Mouse (Mus musculus) mouse embryonic stem cell (cell line): ENCODE results near the gene Sez6.

Experiments used
- in situ Hi-C, 2 experiments: fragments of 300-500 bp; cut with MboI; formaldehyde crosslinking; loops; 1 replicate in 1 of 2; 3 replicates in 1 of 2; pipeline ENCODE4 v1.14.3; 2019 to 2020; ENCODE audit warnings: low sequenced_read_pairs in 2 of 2, low pct_unique_long_range_greater_than_20kb in 1 of 2, mixed read lengths in 1 of 2; ENCODE audit not compliant: unreplicated experiment in 1 of 2

The Sez6 gene

GRCm38 (mm10) chr11:77930751-77931540 lies at the start of gene Sez6:
TSS of gene Sez6 (plus strand) at chr11:77930800.
- in situ Hi-C loops, result no loop called here

DNA sequence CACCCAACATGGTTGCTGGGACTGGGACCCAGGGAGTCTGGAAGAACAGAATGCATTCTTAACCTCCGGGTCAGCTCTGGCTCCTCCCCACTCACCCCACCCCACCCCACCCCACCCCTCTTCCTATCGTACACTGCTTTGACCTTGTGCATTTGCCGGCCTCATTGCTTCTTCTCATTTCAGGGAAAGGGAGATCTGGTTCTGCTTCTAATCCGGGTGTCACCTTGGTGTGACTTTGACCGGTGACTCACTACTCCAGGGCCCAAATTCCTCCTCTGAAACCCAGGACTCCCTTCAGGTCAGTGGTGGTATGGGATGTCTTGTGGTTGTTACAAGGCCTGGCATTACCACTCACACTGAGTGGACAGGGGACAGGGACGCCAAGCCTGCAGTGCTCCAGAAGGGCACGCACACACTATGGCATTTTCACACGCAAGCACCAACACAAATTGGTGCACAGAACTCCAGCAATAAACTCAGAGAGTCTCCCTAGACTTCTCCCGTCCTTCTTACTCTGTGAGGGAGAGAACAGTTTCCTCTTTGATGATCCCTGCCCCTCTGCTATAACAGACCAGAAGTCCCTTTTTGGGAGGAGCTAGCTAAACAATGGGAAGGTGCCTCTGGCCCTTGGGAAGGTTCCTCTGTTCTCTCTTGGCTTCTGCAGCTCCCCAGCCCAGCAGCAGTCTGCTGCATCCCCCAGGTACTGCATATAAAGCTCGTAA lies 45.9 kb upstream of the Sez6 start:
- in situ Hi-C loops, result no loop called here

DNA sequence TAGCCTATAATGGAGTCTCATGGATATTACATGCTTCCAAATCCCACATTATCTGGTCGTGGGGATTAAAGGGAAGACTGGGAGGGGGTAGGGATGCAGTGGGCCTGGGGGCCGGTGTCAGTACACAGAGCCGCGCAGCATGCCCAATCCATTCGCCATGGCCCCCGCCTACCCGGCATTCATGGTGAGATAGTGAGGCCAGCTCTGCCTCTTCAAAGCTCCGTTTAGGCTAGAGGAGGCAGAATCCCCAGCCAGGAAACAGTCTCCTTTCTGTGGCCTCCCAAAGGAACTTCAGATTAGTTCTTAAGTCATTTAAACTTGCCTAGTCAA lies 45.4 kb upstream of the Sez6 start:
- in situ Hi-C loops, result no loop called here

DNA sequence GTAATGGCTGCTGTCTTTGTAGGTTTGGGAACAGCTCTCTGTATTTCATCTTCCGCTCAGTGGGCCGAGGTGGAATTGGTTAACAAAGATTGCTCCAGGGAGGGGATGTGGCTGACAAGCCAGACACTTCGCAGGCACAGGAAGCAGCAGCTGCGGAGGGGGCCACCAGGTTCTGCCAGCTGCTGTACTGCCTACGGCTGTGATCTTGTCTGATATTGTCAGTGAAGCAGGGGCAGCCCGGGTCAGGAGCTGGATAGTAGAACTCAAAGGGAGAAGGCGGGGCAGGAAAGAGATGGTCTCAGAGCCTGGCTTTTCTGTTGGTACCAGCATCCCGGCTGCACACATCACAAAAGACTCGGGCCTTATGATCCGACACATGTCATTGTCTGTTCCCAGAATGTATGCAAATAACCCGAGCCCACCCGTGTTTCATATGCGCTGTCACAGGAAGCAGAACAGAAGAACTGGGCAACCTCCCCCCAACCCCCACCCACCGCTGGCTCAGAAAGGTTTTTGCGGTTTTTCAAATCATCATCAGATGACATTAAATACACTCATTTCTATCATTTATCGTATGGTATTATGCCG lies 43.1 kb upstream of the Sez6 start:
- in situ Hi-C loops, result no loop called here

DNA sequence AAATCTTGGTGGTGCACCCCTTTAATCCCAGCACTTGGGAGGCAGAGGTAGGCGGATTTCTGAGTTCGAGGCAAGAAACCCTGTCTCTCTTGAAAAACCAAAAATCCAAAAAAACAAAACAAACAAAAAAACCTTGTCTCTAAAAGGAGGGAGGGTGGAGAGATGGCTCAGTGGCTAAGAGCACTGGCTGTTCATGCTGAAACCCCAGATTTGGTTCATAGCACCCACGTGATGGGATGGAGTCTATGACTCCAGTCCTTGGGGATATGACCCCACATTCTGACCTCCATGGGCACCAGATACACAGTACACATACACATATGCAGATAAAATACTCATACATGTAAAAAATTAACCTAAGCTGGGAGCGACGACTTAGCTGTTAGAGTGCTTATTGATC lies 41.8 kb upstream of the Sez6 start:
- in situ Hi-C loops, result no loop called here

DNA sequence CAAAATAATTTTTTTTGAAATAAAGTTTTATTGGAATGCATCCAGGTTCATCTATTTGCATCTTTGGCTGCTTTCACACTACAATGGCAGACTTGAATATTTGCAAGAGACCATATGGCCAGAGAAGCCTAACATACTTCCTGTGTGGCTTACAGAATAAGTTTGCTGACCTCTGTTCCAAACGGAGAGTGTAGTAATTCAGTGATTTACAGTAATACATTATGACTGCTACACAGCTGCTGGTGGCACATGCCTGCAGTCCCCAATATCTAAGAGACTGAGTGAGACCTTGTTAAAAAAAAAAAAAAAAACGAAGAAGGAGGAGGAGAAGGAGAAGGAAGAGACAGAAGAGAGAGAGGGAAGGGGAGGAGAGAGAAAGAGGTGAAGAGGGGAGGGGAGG lies 41.1 kb upstream of the Sez6 start:
- in situ Hi-C loops, result no loop called here

GRCm38 (mm10) chr11:77890648-77891258 lies 39.8 kb upstream of the Sez6 start:
- in situ Hi-C loops, result no loop called here

DNA sequence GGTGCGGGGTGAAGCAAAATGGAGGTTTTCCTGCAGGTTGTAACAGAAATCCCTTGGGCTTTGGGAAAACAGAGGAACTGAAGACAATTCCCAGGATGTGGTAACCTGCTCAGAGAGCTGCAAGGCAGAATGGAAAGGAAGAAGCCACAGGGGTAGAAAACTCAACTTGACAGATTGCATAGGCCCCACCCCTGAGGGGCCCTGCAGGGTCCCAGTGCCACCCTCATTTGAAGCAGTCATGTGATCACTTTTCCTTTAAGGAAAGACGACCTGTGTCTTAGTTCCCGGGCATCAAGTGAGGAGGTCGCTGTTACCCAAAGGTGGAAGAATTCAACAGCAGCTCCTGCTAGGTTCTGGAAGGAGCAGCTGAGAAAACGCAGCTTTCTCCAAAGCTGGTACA lies 37.7 kb upstream of the Sez6 start:
- in situ Hi-C loops, result no loop called here

GRCm38 (mm10) chr11:77893283-77893682 lies 37.3 kb upstream of the Sez6 start:
- in situ Hi-C loops, result no loop called here

DNA sequence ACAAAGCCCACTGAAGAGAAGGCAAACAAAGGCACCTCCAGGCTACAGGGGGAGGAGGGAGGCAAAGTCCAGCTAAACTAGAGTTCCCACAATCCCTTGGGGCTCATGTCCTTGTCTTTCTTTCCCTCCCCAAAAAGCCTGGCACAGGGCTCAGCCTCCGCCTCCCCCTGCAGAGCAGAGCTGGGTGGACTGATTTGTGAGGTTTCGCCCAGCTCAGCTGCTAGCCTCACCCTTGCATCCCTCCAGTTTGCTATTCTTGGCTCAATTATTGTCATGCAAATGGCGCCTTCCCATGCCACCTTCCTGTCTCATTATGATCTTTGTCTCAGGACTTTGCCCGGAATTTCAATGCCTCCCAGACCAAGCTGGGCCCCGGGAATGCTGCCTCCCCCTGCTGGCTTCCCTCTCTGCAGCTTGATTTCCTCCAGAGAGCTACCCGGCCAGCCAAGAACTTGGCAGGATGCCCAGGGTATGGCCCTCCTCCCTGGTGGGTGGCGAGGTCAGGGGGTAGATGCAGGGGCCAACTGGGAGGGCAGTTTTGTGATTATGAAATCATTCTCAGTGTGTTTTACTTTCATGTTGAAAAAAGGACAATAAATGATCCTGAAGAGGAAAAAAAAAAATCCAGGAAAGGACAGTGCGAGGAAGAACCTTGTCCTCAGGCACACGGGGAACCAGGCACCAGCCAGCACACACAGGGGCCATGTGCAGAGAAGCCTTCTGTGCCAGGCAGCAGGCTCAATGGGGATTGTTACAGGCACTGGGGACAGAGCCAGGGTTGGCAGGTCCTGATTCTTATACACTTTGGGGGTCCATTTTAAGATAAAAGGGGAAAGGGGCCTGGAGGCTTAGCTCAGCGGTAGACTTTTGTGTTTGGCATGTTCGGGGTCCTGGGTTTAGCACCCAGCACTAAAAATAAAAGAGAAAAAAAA lies 36.5 kb upstream of the Sez6 start, which contains the start of gene Pipox:
Pipox (minus strand) TSS at position 310 of the 932 bp plus-strand sequence.
- in situ Hi-C loops, result no loop called here

- in situ Hi-C loops, result no loop called here
Measured at GRCm38 (mm10) chr11:77894967-77895366, 35.6 kb upstream of the Sez6 start.

GRCm38 (mm10) chr11:77896011-77896410 lies 34.6 kb upstream of the Sez6 start:
- in situ Hi-C loops, result no loop called here

DNA sequence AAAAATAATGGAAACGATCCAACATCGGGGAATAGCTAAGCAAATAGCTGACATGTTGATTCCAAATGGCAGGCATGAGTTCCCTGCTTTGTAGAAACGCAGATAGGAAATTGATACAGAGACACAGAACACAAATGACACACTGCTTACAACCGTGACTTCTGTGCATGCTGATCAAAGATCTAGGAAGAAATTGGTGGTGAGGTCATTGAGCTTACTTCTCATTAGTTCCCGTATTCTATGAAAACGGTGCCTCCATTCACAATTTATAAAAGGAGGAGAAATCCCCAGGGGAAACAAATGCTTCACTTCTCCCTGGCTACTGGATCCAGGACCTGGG lies 34.1 kb upstream of the Sez6 start:
- in situ Hi-C loops, result no loop called here

- in situ Hi-C loops, result no loop called here
Measured at GRCm38 (mm10) chr11:77896820-77897805, 33.5 kb upstream of the Sez6 start.

DNA sequence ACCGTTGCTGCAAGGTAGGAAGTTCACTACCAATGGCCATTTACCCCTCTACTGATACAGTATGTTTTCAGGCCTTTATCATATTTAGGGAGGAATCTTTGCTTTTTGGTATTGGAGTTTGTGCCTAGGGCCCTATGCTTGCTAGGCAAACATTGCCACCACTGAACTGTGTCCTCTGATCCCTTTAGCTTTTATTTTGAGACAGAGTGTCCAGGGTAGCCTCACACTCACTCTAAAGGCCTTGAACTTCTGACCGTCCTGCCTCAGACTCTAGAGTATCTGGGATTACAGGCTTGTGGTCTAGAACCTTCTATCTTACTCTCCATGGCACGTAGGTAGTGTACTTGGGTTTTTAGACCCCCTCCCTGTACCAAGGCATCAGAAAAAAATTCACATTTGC lies 30.4 kb upstream of the Sez6 start:
- in situ Hi-C loops, result no loop called here

DNA sequence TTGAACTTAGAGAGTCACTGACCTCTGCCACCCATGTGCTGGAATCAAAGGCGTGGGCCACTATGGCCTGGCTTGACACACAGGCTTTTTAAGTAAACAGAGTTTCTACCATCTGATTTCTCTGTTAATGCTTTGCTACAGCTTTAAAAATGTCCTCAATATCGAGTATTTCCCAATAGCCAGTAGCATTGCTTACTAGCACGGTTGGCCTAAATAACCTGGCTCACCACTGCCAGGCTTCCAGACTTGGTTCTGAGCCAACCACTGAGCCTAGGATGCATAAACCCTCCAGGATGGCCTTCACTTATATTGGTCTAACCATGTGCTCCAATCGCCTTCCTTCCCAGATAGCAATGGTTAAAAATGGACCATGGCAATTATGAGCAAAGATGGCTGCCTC lies 29.9 kb upstream of the Sez6 start:
- in situ Hi-C loops, result no loop called here

GRCm38 (mm10) chr11:77901366-77901765 lies 29.2 kb upstream of the Sez6 start:
- in situ Hi-C loops, result no loop called here
